Mouse (Mus musculus): ENCODE data around the gene Ptn.

DNA sequence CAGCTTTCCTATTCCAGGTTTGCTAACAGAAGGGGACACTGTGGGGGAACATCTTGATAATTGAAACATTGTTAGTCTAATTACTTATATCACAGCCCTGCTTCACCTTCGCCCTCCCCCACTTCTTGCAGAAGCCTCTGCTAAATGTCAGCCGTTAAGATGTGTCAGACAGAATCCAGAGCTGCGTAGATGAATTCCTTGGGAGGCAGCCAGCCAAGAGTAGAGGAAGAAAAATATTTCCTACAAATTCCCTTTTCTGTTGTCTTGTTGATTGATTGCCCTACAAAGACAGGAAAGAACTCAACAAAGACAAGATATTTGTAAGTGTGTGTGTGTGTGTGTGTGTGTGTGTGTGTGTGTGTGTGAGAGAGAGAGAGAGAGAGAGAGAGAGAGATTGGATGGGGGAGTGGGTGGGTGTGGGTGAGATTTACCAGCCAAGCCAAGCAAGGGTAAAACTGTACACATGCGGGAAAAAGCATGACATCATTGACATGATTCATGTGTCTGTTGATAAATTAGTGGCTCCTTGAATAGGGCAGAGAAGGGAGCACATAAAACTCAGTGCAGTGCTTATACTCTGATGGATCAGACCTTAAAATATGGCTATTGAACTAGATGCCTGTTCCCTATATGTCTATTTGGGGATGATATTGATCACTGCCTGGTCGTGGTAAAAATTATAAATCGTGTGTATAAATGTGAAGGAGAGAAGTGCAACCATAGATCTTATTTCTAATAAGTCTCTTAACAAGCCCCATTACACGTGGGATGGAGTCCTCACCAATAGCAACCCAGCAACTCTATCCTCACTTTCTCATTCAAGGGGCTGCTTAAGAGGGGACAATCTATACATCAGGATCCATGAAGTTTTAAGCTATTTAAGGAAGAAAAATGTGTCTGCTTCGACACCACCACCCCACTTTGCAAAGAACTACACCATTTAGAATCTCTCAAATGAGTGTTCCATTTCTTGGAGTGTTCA is 133.0 kb downstream of the Ptn start:
- no peak for TF ChIP-seq MXI1 (IDR thresholded peaks at IDR 0.05; ENCODE audit: low read depth, low read length)
- no peak for TF ChIP-seq CTCF (conservative IDR thresholded peaks at IDR 0.05 in 1 of 2, IDR thresholded peaks at IDR 0.05 in 1 of 2; ENCODE audit: low read depth in 2 of 2, low read length in 2 of 2)
- no peak for TF ChIP-seq EP300 (IDR thresholded peaks at IDR 0.05; ENCODE audit: low read length)
